Mouse (Mus musculus) kidney, postnatal 0 days (tissue): Measurements from ENCODE around the gene Szt2. TPM values are rescaled to one million over a fixed set of nuclear protein-coding genes. Genes with fewer than 3 reads are reported as not detected.

Experiments
- ATAC-seq: fragments of 200-750 bp; cut with Nextera tagmentation; replicated peaks from 2 replicates; pipeline ENCODE4 v1.8.0; 2017; ENCODE audit warnings: low read depth, moderate number of reproducible peaks, moderate TSS enrichment, moderate library complexity; ENCODE audit not compliant: low FRiP score
- DNase-seq: peaks from one replicate; pipeline ENCODE4 v3.0.0-alpha.2; 2016; ENCODE audit warnings: low spot score
- H3K27ac ChIP-seq: fragments of 300-500 bp; sonication (generic); 2 replicates; pipeline ENCODE4 v1.5.1; 2014; ENCODE audit warnings: mild to moderate bottlenecking
- H3K27me3 ChIP-seq: fragments of 300-500 bp; sonication (generic); 2 replicates; pipeline ENCODE4 v1.6.1; 2014; ENCODE audit warnings: low read length, mixed read lengths; ENCODE audit not compliant: insufficient read depth
- H3K36me3 ChIP-seq: fragments of 300-500 bp; sonication (generic); 2 replicates; pipeline ENCODE4 v1.6.1; 2014; ENCODE audit warnings: low read length, mixed read lengths; ENCODE audit not compliant: insufficient read depth
- H3K4me1 ChIP-seq: fragments of 300-500 bp; sonication (generic); replicated peaks from 2 replicates; pipeline ENCODE4 v1.6.1; 2014; ENCODE audit warnings: antibody characterized with exemption, low read length, mixed read lengths; ENCODE audit not compliant: insufficient read depth
- H3K4me2 ChIP-seq: fragments of 300-500 bp; sonication (generic); 2 replicates; pipeline ENCODE4 v1.6.1; 2014; ENCODE audit warnings: mild to moderate bottlenecking, low read length, moderate library complexity, mixed read lengths
- H3K4me3 ChIP-seq: fragments of 300-500 bp; sonication (generic); replicated peaks from 2 replicates; pipeline ENCODE4 v1.5.1; 2014; ENCODE audit warnings: low read depth, low read length
- H3K9ac ChIP-seq: fragments of 300-500 bp; sonication (generic); 2 replicates; pipeline ENCODE4 v1.6.1; 2014; ENCODE audit warnings: low read depth, low read length
- H3K9me3 ChIP-seq: fragments of 300-500 bp; sonication (generic); replicated peaks from 2 replicates; pipeline ENCODE4 v1.6.1; 2016; ENCODE audit warnings: low read length, inconsistent platforms, mixed read lengths
- CTCF ChIP-seq: IDR thresholded peaks from 2 replicates; pipeline ENCODE4 v1.5.1; 2016; ENCODE audit warnings: antibody characterized with exemption, low read depth, mild to moderate bottlenecking, moderate library complexity
- WGBS: fragments of 180-500 bp; shearing (Covaris S2); extraction: QIAGEN DNeasy Blood & Tissue Kit; methylation state at CpG from one replicate; pipeline ENCODE4 v1.1.7; 2014; 5-methylcytosine and 5-hydroxymethylcytosine counted together
- polyA plus RNA-seq: library from polyadenylated mRNA; unstranded; fragments of >200 nt; fragmentation: Nextera tagmentation; extraction: Ambion mirVana; gene quantifications from 2 replicates; pipeline ENCODE4 v1.2.1, GENCODE M21; 2015

Szt2 gene
- polyA plus RNA-seq, 1 experiment from 2014 or later: 3.3 TPM

- TF ChIP-seq CTCF: peak; percentile 72
- no peaks in the 10 kb centered on the region for H3K9me3 ChIP-seq
- WGBS: 18% methylated on average over 7 of the region's 7 CpGs
Measured at GRCm38 (mm10) chr4:118336658-118337057, 72.4 kb downstream of the Szt2 start.

GRCm38 (mm10) chr4:118335991-118336390 is 73.1 kb downstream of the Szt2 start:
- Histone ChIP-seq H3K27ac (no peak overlapping the region), H3K9me3 (no peaks in the 10 kb centered on the region), H3K27me3 (no peaks in the 10 kb centered on the region), H3K36me3 (no peaks in the 10 kb centered on the region), H3K4me1 (no peaks in the 10 kb centered on the region), H3K4me2 (no peak overlapping the region), H3K4me3 (no peak overlapping the region), H3K9ac (no peak overlapping the region)
- ATAC-seq (no peak), DNase-seq (no peak)
- WGBS: 91% methylated on average over 4 of the region's 4 CpGs
- TF ChIP-seq CTCF: no peak

More at GRCm38 (mm10) chr4:118336658-118337057, 72.4 kb downstream of the Szt2 start:
- no peaks in the 10 kb centered on the region for H3K4me1 ChIP-seq
- no peak overlapping the region for H3K4me3 ChIP-seq
- H3K27ac ChIP-seq: no peak overlapping the region
- no peaks in the 10 kb centered on the region for H3K27me3 ChIP-seq
- ATAC-seq (no peak), DNase-seq (peak; percentile 74)
- H3K4me2 ChIP-seq: no peak overlapping the region
- no peak overlapping the region for H3K9ac ChIP-seq
- no peaks in the 10 kb centered on the region for H3K36me3 ChIP-seq

GRCm38 (mm10) chr4:118331777-118332176 is 77.3 kb downstream of the Szt2 start:
- Histone ChIP-seq H3K4me2 (no peak overlapping the region), H3K9ac (no peak overlapping the region), H3K4me1 (no peaks in the 10 kb centered on the region), H3K36me3 (no peaks in the 10 kb centered on the region), H3K9me3 (no peaks in the 10 kb centered on the region), H3K27me3 (no peaks in the 10 kb centered on the region), H3K27ac (peak overlapping the region; percentile 67), H3K4me3 (no peak overlapping the region)
- no peak for TF ChIP-seq CTCF
- 39% methylated on average over 4 of the region's 4 CpGs for WGBS
- DNase-seq (peak; percentile 78), ATAC-seq (no peak)

GRCm38 (mm10) chr4:118326476-118326875 is 82.6 kb downstream of the Szt2 start:
- ATAC-seq (no peak), DNase-seq (peak; percentile 87)
- Histone ChIP-seq H3K9me3 (no peaks in the 10 kb centered on the region), H3K36me3 (no peaks in the 10 kb centered on the region), H3K4me1 (no peaks in the 10 kb centered on the region), H3K9ac (no peak overlapping the region), H3K4me3 (no peak overlapping the region), H3K27me3 (no peaks in the 10 kb centered on the region), H3K4me2 (no peak overlapping the region), H3K27ac (no peak overlapping the region)
- WGBS: 25% methylated on average over 7 of the region's 7 CpGs
- no peak for TF ChIP-seq CTCF

- 70% methylated on average over 2 of the region's 2 CpGs for WGBS
- DNase-seq (peak; percentile 41), ATAC-seq (no peak)
- no peaks in the 10 kb centered on the region for H3K9me3 ChIP-seq
- H3K9ac ChIP-seq: no peak overlapping the region
- no peak overlapping the region for H3K27ac ChIP-seq
- H3K4me3 ChIP-seq: no peak overlapping the region
- TF ChIP-seq CTCF: no peak
- no peaks in the 10 kb centered on the region for H3K27me3 ChIP-seq
- H3K4me2 ChIP-seq: no peak overlapping the region
- no peaks in the 10 kb centered on the region for H3K36me3 ChIP-seq
- H3K4me1 ChIP-seq: no peaks in the 10 kb centered on the region
Measured at GRCm38 (mm10) chr4:118320636-118321035, 88.4 kb downstream of the Szt2 start.

- peak overlapping the region; percentile 7; the same call in 1 of the 2 replicates for H3K4me2 ChIP-seq
Measured at GRCm38 (mm10) chr4:118319706-118320344, 89.2 kb downstream of the Szt2 start.

More at GRCm38 (mm10) chr4:118319706-118320344, 89.2 kb downstream of the Szt2 start:
- Histone ChIP-seq H3K9me3 (no peaks in the 10 kb centered on the region), H3K9ac (no peak overlapping the region), H3K27me3 (no peaks in the 10 kb centered on the region), H3K27ac (no peak overlapping the region), H3K4me1 (no peaks in the 10 kb centered on the region), H3K36me3 (no peaks in the 10 kb centered on the region), H3K4me3 (no peak overlapping the region)
- ATAC-seq: no peak; the same call in 1 of the 2 replicates
- DNase-seq: no peak
- 37% methylated on average over 8 of the region's 8 CpGs for WGBS
- TF ChIP-seq CTCF: no peak
